Mouse (Mus musculus) kidney, postnatal 14 days (tissue): ENCODE measurements around the gene Pomgnt2.
"Not testable (repeated sequence)": the region's sequence is repeated elsewhere in the genome, so short reads cannot be mapped to it uniquely, and the experiment has no call there.

Source experiments
- DNase-seq: peaks from one replicate; pipeline ENCODE4 v3.0.0; 2022; ENCODE audit warnings: mixed read lengths

Pomgnt2 gene

GRCm38 (mm10) chr9:121997010-121997409 lies at the start of gene Pomgnt2:
Pomgnt2 (minus strand) TSS chr9:121997110.
- DNase-seq = no peak

GRCm38 (mm10) chr9:122039848-122040247 lies 42.9 kb upstream of the Pomgnt2 start:
- DNase-seq = no peak

DNA sequence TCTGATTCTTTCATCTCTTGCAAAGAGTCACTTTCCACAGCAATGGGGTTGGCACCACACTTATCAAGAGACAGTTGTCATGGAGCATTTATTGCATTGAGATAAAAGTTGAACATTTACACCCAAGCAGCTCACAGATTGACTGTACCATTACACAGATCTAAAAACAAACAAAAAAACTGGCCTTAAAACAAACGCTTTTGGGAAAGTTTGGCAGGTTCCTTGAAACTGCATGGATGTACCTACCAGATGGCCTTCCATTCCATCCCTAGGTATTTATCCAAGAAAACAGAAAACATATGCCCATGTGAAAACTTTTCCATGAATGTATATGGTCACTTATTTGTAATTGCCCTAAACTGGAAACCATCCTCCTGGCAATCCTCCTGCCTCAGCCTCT lies 41.7 kb upstream of the Pomgnt2 start:
- no peak for DNase-seq

DNA sequence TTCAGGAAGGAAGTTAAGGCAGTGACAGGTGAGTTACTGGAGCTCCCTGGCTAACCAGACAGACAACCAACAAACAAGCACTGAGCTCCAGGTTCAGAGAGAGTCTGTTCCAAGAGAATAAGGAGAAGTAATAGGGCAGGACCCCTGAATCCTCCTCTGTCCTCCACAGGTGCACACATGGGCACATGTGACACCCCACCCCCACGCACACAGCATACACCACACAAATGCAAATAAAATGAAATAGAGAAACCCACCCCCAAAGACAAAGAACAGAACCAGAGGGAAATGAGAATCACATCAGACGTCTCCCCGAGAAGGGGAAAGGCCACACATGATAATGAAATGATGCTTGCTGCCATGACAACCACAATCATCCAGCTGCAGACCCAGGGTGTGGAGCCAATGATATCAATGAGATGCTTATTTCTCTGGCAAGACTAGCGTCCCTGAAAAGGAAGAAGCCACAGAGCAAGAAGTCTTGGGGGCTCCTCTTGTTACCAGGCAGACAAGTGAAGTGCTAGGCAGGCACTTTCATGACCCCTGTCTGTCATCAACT lies 39.7 kb upstream of the Pomgnt2 start:
- no peak for DNase-seq

- no peak for DNase-seq
Measured at GRCm38 (mm10) chr9:122035807-122036206, 38.9 kb upstream of the Pomgnt2 start.

DNA sequence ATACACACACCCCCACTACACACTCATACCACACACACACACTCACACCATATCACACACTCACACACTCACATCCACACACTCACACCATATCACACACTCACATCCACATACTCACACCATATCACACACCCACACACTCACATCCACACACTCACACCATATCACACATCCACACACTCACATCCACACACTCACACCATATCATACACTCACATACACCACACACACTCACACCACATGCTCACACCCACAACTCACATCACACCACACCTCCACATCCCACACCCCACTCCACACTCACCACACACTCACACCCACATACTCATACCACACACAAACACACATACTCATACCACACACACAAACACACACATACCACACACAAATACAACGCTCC lies 38.0 kb upstream of the Pomgnt2 start:
- no peak for DNase-seq

DNA sequence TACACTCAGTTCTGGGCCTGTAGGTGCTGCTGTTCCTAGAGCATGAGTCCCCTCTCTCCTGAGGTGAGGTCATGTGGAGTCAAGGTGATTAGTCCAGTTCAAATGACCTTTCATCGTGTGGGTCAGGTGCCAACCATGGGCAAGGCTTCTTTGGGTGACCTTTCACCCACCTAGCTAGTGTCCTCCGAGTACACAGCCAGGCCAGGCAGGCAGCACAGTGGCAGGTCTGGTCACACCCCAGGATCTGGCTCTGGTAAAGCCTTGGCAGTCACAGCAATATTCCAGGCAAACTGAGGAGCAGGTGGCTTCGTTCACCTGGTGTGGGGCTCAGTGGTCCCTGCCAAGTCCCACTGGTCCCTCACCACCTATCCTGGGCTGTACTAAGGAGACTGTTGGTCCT lies 35.2 kb upstream of the Pomgnt2 start:
- no peak for DNase-seq

- DNase-seq = no peak
Measured at GRCm38 (mm10) chr9:122030706-122031105, 33.8 kb upstream of the Pomgnt2 start.

- no peak for DNase-seq
Measured at GRCm38 (mm10) chr9:122029765-122030164, 32.9 kb upstream of the Pomgnt2 start.

DNA sequence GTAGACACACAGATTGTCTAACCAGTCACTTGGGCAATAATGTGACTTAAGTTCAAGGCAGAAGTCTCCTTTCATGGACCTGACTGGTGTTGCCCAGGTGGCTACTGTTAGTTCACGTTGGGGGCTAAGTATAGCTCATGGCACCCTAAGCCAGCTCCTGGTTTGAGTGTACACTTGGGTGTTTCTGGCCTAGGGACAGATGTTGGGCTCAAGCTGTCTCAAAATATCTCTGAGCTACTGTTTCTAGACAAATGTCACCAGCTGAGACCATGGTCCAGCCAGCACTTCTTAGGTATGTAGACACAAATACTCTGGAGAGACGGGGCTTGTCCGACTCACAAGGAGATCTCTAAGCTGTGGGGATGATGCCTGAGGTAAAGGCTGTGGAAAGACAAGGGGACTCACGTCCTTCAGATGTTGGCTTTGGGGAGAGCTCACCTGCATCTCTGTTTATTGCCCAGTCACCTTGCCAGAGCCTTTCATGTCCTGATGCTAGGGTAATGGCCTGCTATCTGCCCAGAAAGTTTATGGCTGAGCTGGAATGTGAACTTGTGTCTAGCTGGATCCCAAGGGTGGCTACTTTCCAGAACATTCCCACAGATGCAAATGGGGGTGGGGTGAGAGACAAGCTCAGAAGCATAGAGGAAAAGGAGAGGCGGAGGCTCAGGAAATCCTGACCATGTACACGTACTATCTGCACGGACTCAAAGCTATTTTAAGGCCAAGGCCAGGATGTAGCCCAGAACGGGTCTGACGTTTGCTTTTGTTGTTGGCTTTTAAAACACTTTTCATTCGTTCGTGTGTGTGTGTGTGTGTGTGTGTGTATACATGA lies 31.2 kb upstream of the Pomgnt2 start:
- peak; percentile 88 for DNase-seq

DNA sequence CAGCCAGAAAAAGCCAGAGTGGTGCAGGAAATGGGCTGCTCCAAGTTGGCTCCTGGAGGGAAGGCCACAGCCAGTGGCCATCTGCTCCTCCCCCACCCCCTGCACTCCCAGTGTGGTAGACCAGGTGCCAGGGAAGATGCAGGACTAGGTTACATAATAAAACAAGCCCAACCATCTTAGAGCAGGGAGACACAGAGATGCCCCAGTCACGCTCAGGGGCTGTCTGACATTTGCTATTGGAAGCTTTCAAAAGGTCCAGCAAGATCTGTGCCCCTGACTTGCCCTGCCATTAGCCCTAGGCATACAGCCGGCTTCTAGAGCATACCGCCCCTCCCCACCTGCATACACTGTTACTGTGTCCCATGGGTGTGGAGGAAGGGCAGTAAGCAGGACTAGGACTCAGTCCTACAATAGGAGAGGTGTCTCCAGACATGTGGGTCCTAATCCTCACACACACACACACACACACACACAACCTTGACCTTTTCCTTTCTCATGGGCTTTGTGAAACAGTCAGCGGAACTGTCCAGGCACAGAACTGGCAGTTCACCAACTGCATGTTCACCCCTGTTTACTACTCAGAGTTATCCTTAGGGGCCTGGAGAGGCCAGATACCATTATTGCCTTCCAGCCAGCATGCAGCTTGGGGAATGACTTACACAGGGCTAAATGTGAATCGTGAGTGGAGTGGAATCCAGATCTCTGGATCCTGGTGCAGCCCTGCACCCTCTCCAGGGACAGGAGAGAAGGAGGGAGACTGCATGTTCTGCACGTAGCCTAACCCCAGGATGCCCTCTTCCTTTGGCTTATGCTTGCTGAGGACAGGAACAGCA lies 30.4 kb upstream of the Pomgnt2 start:
- peak; percentile 76 for DNase-seq

- DNase-seq = no peak
Measured at GRCm38 (mm10) chr9:122025855-122026590, 29.1 kb upstream of the Pomgnt2 start.

- no peak for DNase-seq
Measured at GRCm38 (mm10) chr9:122024419-122024818, 27.5 kb upstream of the Pomgnt2 start.

DNA sequence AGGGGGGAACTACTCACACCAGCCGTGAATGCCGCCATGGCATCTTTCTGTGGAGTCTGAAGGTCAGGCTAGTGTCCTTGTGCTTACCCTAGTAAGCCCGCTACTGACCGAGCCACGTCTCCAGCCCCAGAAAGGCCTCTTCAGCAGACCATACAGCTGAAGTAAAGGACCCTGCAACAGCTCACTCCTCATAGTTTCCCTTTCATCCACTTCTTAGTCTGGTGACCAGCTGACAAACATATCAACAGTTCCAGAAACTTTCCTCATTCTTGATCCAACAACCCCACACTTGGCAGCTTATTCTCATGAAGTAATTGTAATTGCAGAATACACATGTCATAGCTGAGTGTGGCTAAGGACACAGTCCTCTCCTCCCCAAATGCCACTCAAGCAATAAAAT lies 27.0 kb upstream of the Pomgnt2 start:
- DNase-seq = no peak

- DNase-seq = peak; percentile 92
Measured at GRCm38 (mm10) chr9:122022776-122023175, 25.9 kb upstream of the Pomgnt2 start.

DNA sequence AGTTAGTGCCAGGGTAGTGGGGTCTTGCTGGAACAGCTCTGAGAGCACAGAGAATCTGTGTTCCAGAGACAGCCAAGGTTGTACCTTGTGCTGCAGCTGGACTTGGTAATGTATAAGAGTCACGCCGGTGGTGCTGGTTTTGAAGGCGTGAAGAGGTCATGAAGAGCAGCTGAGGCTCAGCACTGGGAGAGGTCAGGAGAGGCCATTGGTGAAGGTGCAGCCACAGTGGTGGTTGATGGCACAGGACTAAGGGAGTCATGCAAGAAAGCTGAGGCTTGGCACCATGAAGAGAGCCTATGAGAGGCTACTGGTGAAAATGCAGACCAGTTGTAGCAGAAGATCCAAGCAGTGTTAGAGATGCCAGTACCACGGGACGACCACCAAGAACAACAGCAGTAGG lies 24.7 kb upstream of the Pomgnt2 start:
- no peak for DNase-seq

DNA sequence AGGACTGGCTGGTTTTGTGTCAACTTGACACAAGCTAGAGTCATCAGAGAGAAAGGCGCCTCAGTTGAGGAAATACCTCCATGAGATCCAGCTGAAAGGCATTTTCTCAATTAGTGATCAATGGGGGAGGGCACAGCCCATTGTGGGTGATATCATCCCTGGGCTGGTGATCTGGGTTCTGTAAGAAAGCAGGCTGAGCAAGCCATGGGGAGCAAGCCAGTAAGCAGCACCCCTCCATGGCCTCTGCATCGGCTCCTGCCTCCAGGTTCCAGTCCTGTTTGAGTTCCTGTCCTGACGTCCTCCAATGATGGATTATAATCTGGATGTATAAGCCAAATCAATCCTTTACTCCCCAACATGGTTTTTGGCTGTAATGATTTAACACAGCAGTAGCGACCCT lies 24.3 kb upstream of the Pomgnt2 start:
- DNase-seq = not testable (repeated sequence)

DNA sequence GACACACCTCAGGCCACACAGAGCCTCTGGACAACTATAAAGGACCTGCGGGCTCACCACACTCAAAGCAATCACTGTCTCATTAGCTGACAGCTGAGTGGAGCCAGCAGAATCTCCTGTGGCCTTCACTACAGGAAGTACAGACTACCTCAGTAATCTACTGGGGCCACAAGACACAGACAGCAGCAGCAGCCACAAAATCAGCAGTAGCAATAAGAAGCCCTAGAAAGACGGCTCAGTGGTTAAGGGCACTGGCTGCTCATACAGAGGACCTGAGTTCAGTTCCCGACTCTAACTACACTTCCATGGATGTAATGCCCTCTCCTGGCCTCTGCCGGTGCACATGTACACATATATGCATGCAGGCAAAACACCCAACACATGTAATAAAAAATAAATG lies 23.4 kb upstream of the Pomgnt2 start:
- no peak for DNase-seq

GRCm38 (mm10) chr9:122018782-122019395 lies 22.0 kb upstream of the Pomgnt2 start:
- DNase-seq = peak; percentile 83

GRCm38 (mm10) chr9:122018079-122018478 lies 21.2 kb upstream of the Pomgnt2 start:
- no peak for DNase-seq

DNA sequence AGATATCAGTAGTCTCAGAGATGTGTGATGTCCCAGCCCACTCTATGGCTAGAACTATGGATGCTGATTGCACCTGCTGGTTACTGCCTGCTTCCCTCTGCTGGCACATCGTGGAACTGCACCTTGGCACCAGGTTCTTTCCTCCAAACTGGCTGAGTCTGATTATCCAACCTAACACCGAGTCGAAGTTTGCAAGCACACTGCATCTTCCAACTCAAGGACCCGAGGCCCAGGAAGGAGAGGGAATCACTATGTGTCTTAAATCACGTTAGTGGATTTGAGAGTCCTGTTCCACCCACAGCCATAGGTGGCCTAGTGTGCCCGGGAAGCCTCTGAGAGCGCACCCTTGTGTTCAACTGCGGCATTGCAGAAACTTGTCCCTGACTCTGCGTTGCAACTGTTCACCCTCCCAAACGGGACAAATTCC lies 17.3 kb upstream of the Pomgnt2 start:
- DNase-seq = peak; percentile 82

DNA sequence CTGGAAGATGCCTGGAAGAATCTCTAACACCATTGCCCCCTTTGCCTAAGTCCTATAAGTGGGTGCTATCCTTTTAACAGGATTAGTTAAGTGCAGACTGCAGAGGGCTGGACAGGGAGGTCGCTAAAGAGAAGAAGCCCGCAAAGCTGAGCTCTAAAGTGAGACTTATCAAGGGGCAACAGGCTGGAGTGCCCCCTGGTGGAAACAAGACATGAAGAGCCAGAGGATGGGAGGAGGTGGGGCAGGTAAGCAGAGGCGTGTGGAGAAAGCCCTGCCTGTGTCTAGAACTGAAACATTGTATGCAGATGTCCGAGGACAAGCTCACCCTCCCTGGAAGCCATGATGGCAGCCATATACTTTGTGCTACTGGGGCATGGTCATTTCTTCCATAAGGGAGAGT lies 16.7 kb upstream of the Pomgnt2 start:
- DNase-seq = no peak
